Mouse (Mus musculus) right cerebral cortex, postnatal 14 days (tissue): ENCODE data around the gene Gm9040.
"Not testable (repeated sequence)": the region's sequence is repeated elsewhere in the genome, so short reads cannot be mapped to it uniquely, and the experiment has no call there.

Experiments
- DNase-seq: peaks from one replicate; pipeline ENCODE4 v3.0.0; 2022

The Gm9040 gene

DNA sequence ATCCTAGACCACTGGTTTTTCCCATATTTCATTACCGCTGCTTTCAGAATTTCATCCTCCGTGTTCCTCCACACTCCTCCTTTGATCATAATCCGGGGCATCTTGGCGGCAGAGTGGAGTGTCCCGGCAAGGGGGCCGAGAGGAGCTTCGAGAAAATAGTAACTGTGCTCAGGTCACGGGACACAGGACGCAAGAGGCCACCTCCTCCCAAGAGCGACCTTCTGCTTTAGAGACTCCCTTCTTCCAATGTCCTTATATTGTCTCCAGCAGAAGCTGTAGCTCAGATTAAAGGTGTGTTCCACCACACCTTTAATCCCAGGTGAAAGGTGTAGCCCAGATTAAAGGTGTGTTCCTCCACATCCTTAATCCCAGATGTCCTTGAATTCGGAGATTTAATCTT lies at the start of gene Gm9040:
Gene Gm9040 (minus strand): TSS at position 101 of the 400 bp plus-strand sequence.
- not testable (repeated sequence) for DNase-seq

DNA sequence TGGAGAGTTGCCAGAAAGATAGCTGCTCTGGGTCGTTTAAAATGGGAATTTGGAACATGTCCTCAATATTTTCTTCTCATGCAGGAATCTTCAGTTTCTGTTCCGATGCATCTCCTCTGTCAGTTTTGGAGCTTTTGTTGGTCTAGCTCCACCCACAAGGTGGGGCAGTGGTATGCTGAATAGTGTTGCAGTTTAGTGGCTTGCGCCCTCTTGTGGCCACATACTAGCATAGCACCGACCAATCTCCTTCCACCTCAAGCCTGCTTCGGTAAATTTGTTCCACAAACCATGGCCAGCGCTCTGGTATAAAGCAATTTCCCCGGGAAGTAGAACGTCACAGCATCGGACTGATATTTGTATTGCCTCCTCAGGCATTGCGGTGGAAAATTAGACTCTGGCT lies 43.7 kb upstream of the Gm9040 start:
- peak; percentile 74 for DNase-seq

DNA sequence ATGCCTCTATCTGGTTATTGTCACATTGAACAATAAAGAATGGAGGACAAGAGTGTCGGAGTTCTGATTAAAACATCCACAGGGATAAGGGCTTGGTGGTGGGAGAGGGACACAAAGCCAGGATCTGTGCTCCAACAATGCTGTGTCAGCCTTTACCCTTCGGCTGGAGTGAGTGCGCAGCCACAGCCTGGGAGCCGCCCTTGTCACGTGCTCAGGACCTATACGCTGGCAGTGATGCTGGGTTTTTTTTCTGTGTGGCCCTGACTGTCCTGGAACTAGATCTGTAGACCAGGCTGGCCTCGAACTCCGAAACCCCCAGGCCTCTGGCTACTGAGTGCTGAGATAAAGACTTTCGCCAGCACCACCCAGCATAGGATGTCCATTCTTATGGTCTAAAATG lies 42.7 kb upstream of the Gm9040 start:
- DNase-seq: no peak

DNA sequence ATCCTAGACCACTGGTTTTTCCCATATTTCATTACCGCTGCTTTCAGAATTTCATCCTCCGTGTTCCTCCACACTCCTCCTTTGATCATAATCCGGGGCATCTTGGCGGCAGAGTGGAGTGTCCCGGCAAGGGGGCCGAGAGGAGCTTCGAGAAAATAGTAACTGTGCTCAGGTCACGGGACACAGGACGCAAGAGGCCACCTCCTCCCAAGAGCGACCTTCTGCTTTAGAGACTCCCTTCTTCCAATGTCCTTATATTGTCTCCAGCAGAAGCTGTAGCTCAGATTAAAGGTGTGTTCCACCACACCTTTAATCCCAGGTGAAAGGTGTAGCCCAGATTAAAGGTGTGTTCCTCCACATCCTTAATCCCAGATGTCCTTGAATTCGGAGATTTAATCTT lies 27.2 kb upstream of the Gm9040 start, which contains the start of gene Gm9049:
Gene Gm9049 (minus strand): TSS at position 101 of the 400 bp plus-strand sequence.
- DNase-seq: not testable (repeated sequence)

DNA sequence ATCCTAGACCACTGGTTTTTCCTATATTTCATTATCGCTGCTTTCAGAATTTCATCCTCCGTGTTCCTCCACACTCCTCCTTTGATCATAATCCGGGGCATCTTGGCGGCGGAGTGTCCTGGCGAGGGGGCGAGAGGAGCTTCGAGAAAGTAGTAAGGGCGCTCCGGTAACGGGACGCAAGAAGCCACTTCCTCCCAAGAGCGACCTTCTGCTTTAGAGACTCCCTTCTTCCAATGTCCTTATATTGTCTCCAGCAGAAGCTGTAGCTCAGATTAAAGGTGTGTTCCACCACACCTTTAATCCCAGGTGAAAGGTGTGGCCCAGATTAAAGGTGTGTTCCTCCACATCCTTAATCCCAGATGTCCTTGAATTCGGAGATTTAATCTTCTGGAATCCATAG lies 21.8 kb upstream of the Gm9040 start, which contains the start of gene Gm9048:
Gene Gm9048 (minus strand): TSS at position 101 of the 400 bp plus-strand sequence.
- DNase-seq: not testable (repeated sequence)

DNA sequence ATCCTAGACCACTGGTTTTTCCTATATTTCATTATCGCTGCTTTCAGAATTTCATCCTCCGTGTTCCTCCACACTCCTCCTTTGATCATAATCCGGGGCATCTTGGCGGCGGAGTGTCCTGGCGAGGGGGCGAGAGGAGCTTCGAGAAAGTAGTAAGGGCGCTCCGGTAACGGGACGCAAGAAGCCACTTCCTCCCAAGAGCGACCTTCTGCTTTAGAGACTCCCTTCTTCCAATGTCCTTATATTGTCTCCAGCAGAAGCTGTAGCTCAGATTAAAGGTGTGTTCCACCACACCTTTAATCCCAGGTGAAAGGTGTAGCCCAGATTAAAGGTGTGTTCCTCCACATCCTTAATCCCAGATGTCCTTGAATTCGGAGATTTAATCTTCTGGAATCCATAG lies 16.4 kb upstream of the Gm9040 start, which contains the start of gene Gm9046:
Gene Gm9046 (minus strand): TSS at position 101 of the 400 bp plus-strand sequence.
- DNase-seq: not testable (repeated sequence)

DNA sequence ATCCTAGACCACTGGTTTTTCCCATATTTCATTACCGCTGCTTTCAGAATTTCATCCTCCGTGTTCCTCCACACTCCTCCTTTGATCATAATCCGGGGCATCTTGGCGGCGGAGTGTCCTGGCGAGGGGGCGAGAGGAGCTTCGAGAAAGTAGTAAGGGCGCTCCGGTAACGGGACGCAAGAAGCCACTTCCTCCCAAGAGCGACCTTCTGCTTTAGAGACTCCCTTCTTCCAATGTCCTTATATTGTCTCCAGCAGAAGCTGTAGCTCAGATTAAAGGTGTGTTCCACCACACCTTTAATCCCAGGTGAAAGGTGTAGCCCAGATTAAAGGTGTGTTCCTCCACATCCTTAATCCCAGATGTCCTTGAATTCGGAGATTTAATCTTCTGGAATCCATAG lies 11.0 kb upstream of the Gm9040 start, which contains the start of gene Gm9045:
Gene Gm9045 (minus strand): TSS at position 101 of the 400 bp plus-strand sequence.
- DNase-seq: not testable (repeated sequence)

DNA sequence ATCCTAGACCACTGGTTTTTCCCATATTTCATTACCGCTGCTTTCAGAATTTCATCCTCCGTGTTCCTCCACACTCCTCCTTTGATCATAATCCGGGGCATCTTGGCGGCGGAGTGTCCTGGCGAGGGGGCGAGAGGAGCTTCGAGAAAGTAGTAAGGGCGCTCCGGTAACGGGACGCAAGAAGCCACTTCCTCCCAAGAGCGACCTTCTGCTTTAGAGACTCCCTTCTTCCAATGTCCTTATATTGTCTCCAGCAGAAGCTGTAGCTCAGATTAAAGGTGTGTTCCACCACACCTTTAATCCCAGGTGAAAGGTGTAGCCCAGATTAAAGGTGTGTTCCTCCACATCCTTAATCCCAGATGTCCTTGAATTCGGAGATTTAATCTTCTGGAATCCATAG lies 5.5 kb upstream of the Gm9040 start, which contains the start of gene Gm9044:
Gene Gm9044 (minus strand): TSS at position 101 of the 400 bp plus-strand sequence.
- DNase-seq: not testable (repeated sequence)

DNA sequence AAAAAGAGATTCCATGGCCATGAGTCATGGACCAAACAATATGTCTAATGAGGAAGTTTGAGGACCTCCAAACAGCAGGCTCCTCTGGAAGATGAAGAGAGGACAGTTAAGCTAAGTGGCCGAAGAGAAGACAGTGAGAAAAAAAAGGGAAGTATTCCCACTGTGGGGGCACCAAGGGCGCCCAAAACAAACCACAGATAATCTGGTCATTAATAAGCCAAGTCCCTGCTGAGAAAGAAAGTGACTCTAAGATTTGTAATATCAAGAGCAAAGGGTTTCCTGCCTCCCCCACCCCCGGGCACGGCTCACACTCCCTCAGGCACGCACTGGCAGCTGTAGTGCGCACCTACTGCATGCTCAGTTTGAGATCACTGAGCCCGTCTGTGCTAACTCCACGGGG lies 7.7 kb downstream of the Gm9040 start:
- DNase-seq: no peak

DNA sequence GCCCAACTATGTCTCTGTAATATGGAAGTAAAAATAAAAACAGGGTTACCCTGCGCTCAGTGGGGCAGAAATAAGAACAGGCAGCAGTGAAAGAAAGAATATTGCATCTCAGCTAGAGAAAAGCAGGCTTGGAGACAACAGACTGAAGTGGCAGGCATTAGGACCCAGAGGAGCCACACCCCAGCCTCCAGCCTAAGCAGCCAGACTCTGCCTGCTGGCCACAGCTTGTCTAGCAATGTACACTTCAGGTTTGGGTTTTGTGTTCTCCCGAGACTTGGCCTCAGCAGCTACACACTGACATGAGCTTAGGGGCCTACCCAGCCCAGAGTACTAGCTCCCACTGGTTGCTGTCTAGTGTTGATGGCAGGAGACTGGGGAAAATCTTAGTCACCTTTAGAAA lies 24.6 kb downstream of the Gm9040 start:
- not testable (repeated sequence) for DNase-seq

DNA sequence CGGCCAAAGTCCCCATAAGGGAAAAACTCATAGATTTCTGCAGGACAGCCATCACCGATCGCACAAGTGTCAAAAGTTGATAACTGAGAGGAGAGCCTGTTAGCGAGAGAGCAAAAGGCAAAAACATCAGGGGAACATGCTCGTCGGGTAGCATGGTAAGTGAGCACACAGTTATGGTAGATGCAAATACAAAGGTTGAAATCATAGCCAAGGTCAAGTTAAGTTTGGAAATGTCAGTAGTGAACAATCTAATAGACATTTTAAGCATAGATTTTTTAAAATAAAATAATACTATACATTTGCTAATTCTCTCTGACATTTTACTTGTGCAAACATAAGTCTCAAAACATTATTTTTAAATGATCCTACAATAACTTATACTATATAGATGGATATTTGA lies 31.8 kb downstream of the Gm9040 start, which contains the start of gene Iltifb:
Gene Iltifb (minus strand): TSS at position 101 of the 400 bp plus-strand sequence.
- DNase-seq: no peak

DNA sequence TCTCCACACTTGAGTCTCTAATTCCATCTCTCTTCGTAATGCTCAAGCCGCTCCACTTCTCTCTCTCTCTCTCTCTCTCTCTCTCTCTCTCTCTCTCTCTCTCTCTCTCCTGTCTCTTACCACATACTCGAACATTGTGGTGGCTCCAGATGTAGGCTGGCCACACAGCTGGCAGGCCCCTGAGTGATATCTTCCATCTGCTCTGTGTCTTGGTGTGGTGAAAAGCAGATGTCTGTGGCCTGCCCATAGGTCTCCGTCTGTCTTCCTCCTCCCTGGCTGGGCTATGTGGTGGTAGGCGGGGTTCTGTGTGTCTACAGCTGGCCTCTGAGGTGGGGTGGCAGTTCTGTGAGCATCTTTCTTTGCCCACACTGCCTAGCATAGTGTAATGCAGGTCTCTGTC lies 43.8 kb downstream of the Gm9040 start:
- not testable (repeated sequence) for DNase-seq

DNA sequence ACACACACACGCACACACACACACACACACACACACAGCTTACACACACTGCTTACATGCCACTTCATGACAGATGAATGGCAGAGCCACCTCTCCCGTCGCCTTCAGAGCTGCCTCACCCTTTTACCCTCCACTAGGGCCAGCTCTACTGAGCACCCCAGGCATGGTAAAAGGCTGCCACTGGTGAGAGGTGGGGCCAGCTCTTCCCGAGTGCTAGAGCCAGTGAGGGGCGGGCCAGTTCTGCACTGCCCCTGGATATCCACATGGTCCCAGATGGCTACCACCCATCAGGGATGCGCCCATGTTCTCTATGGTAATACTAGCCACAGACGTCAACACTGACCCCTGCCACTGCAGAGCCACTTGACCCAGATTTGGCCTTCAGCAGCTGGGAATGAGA lies 44.2 kb downstream of the Gm9040 start:
- not testable (repeated sequence) for DNase-seq

DNA sequence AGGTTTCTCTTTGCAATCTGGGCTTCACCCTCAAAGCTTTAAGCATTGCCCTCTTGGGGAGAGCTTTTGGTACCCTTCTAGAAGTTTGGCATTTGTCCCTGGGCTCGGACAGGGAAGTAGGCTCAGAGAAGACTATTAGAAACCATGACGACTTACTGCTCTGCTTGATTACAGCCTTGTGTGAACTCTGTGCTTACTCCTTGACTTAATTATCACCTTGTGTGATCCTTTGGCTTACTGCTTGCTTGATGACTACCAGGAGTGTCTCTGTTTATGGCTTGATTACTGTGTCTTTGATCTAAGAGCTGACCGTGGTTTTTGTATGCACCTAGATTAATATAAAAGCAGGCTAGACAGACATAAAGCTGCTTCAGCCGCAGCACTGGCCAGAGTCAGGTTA lies 48.7 kb downstream of the Gm9040 start:
- DNase-seq: not testable (repeated sequence)
